Mouse (Mus musculus) liver, embryonic 14.5 days (tissue): ENCODE measurements around the gene Neu2.

Experiments
- CTCF ChIP-seq: IDR thresholded peaks from 2 replicates; pipeline ENCODE4 v1.5.1; 2016; ENCODE audit warnings: antibody characterized with exemption, low read depth, control low read depth
- EP300 ChIP-seq: IDR thresholded peaks from 2 replicates; pipeline ENCODE4 v1.6.1; 2016; ENCODE audit warnings: antibody characterized with exemption, low read depth

DNA sequence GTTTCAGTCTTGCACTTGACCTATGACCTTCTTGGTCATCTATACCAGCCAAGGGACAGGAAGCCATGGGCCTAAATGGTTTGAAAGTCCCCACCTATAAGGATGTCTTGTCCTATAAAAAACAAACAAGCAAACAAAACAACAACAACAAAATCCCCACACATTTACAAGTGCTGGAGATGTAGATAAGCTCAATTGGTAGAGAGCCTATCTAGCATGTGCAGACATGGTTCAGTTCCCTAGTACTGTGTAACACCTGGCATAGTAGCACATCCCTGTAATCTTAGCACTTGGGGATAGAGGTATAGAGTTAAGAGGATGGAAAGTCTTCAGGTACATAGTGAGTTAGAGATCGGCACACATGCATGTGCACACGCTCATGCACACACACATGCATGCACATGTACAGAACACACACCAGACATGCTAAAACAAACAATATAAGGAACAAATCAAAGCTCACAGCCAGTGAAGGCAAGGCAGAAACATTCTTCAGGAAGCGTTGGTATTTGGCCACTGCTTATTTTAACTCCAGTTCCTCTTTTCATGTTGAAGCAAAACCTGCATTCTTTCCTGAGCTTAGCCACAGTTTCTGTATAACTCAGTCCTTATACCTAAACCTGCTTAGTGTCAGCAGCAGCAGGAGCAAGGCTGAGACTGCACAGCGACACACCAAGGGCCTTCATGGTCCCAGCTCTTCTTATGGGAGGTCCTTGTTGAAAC lies 128.3 kb downstream of the Neu2 start:
- TF ChIP-seq CTCF (no peak), EP300 (peak; percentile 81)
